ENCODE assay signal across 8 mouse cellular contexts in the genomic region with DNA sequence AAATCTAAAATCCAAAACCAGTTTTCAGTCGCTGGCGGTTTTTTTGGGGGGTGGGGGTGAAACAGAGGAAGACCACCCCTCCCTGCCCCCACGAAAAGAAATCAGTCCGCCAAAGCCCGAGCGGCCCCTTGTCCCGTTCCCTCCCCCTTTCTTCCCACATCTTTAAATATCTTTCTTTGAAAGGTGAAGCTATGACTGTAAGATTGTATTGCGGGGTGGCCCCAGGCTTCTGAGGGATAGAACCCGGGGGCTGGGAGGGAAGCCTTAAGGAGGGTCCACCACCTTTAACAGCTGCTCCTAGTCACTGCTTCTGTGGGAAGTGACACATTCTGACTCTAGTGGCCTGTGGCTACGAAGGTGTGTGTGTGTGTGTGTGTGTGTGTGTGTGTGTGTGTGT. TPM values are rescaled to one million over a fixed set of nuclear protein-coding genes. Genes with fewer than 3 reads are reported as not detected.
DNase-seq lines count a peak whose midpoint lies in the region; ATAC-seq lines count a peak whose summit lies in the region.

No protein-coding gene starts in this region.

- intact Hi-C loops in left cerebral cortex, postnatal 25 days (cut with DNase I), result loop anchor here (5.0 to 10.0 kb wide), 3 partner anchors 54 to 504 kb away; no protein-coding TSS in a partner anchor

- ATAC-seq in intestine, embryonic 14.5 days (replicated peaks; ENCODE audit: low FRiP score, low TSS enrichment, low read depth), result no peak
- no peak for ATAC-seq in intestine, embryonic 16.5 days
- peak; percentile 14; the same call in 1 of the 2 replicates for ATAC-seq in embryonic facial prominence, embryonic 14.5 days (ENCODE audit: low read depth)
- ATAC-seq in hindbrain, embryonic 15.5 days (ENCODE audit: low FRiP score, low read depth), result no peak

- no peak overlapping the region for H3K4me3 ChIP-seq in intestine, embryonic 14.5 days (ENCODE audit: low read depth, low read length)
- H3K4me3 ChIP-seq in intestine, embryonic 16.5 days (ENCODE audit: low read length), result no peak overlapping the region
- H3K4me3 ChIP-seq in embryonic facial prominence, embryonic 14.5 days (ENCODE audit: low read depth, low read length), result peak overlapping the region; percentile 14
- H3K4me3 ChIP-seq in hindbrain, embryonic 15.5 days, result no peak overlapping the region

- H3K4me1 ChIP-seq in intestine, embryonic 14.5 days (replicated peaks; ENCODE audit: control insufficient read depth, insufficient read depth, low read length), result no peaks in the 10 kb centered on the region; the same call in none of the 2 replicates
- peaks cover 13% of the 10 kb centered on the region for H3K4me1 ChIP-seq in intestine, embryonic 16.5 days (ENCODE audit: control insufficient read depth, insufficient read depth, low read length)
- peaks cover 27% of the 10 kb centered on the region for H3K4me1 ChIP-seq in embryonic facial prominence, embryonic 14.5 days (ENCODE audit: control insufficient read depth, insufficient read depth, low read length)
- H3K4me1 ChIP-seq in hindbrain, embryonic 15.5 days (replicated peaks), result peaks cover 25% of the 10 kb centered on the region

- H3K27me3 ChIP-seq in intestine, embryonic 14.5 days (replicated peaks; ENCODE audit: control insufficient read depth, insufficient read depth, low read length), result no peaks in the 10 kb centered on the region
- no peaks in the 10 kb centered on the region for H3K27me3 ChIP-seq in intestine, embryonic 16.5 days (replicated peaks; ENCODE audit: control insufficient read depth, insufficient read depth, low read length)
- H3K27me3 ChIP-seq in embryonic facial prominence, embryonic 14.5 days (replicated peaks; ENCODE audit: control insufficient read depth, insufficient read depth, low read length), result no peaks in the 10 kb centered on the region
- H3K27me3 ChIP-seq in hindbrain, embryonic 15.5 days, result peaks cover 2% of the 10 kb centered on the region; the same call in 1 of the 2 replicates

- DNase-seq in intestine, embryonic 14.5 days (ENCODE audit: low spot score), result no peak
- peak; percentile 37 for DNase-seq in embryonic facial prominence, embryonic 14.5 days (ENCODE audit: low spot score)
- DNase-seq in neural tube, embryonic 10.5 days (ENCODE audit: extremely low spot score, low spot score), result peak; percentile 38
- no peak for DNase-seq in frontal cortex, postnatal 14 days (ENCODE audit: low spot score in 2 of 2)
- no peak for DNase-seq in left cerebral cortex, postnatal 25 days (ENCODE audit: low spot score in 2 of 2)
- no peak for DNase-seq in urinary bladder, postnatal 4 days (ENCODE audit: low spot score in 2 of 2)

- WGBS in intestine, embryonic 14.5 days, result 29% methylated on average over 10 of the region's 10 CpGs
- WGBS in intestine, embryonic 16.5 days, result 35% methylated on average over 10 of the region's 10 CpGs
- WGBS in embryonic facial prominence, embryonic 14.5 days, result 9% methylated on average over 10 of the region's 10 CpGs
- 14% methylated on average over 10 of the region's 10 CpGs for WGBS in hindbrain, embryonic 15.5 days

- H3K36me3 ChIP-seq in intestine, embryonic 14.5 days (ENCODE audit: control insufficient read depth, insufficient read depth, low read length), result no peaks in the 10 kb centered on the region
- no peaks in the 10 kb centered on the region for H3K36me3 ChIP-seq in intestine, embryonic 16.5 days (ENCODE audit: control insufficient read depth, insufficient read depth, low read length)
- no peaks in the 10 kb centered on the region for H3K36me3 ChIP-seq in embryonic facial prominence, embryonic 14.5 days (ENCODE audit: control insufficient read depth, insufficient read depth, low read length)
- no peaks in the 10 kb centered on the region for H3K36me3 ChIP-seq in hindbrain, embryonic 15.5 days

- H3K9ac ChIP-seq in intestine, embryonic 14.5 days (ENCODE audit: low read length), result no peak overlapping the region
- H3K9ac ChIP-seq in intestine, embryonic 16.5 days (ENCODE audit: low read depth, low read length), result no peak overlapping the region
- peak overlapping the region; percentile 57 for H3K9ac ChIP-seq in embryonic facial prominence, embryonic 14.5 days (ENCODE audit: low read depth, low read length)
- no peak overlapping the region for H3K9ac ChIP-seq in hindbrain, embryonic 15.5 days

- H3K27ac ChIP-seq in intestine, embryonic 14.5 days (ENCODE audit: low read depth), result no peak overlapping the region
- no peak overlapping the region for H3K27ac ChIP-seq in intestine, embryonic 16.5 days (ENCODE audit: low read length)
- peak overlapping the region; percentile 74 for H3K27ac ChIP-seq in embryonic facial prominence, embryonic 14.5 days (replicated peaks; ENCODE audit: low read depth, low read length)
- H3K27ac ChIP-seq in hindbrain, embryonic 15.5 days (replicated peaks), result peak overlapping the region; percentile 51; the same call in 1 of the 2 replicates

- peaks cover 12% of the 10 kb centered on the region for H3K9me3 ChIP-seq in intestine, embryonic 14.5 days (ENCODE audit: control insufficient read depth, low read length)
- H3K9me3 ChIP-seq in intestine, embryonic 16.5 days (ENCODE audit: control insufficient read depth, low read length), result peaks cover 5% of the 10 kb centered on the region; the same call in 1 of the 2 replicates
- H3K9me3 ChIP-seq in embryonic facial prominence, embryonic 14.5 days (ENCODE audit: control insufficient read depth, low read length), result peaks cover 17% of the 10 kb centered on the region
- no peaks in the 10 kb centered on the region for H3K9me3 ChIP-seq in hindbrain, embryonic 15.5 days

- H3K4me2 ChIP-seq in intestine, embryonic 14.5 days (ENCODE audit: low read length), result peak overlapping the region; percentile 22
- H3K4me2 ChIP-seq in intestine, embryonic 16.5 days (ENCODE audit: low read depth, low read length), result no peak overlapping the region
- H3K4me2 ChIP-seq in embryonic facial prominence, embryonic 14.5 days (ENCODE audit: low read depth, low read length), result peak overlapping the region; percentile 44
- H3K4me2 ChIP-seq in hindbrain, embryonic 15.5 days, result peak overlapping the region; percentile 49

RNA-seq across cellular contexts. Expression of a gene that starts 32.3 kb away (rescaled TPM):
- 1,190 and 1,204 TPM in 2 replicates for polyA plus RNA-seq in intestine, embryonic 14.5 days (2014; fragmentation: Nextera tagmentation; extraction: Ambion mirVana)
- 753 and 789 TPM in 2 replicates for polyA plus RNA-seq in intestine, embryonic 16.5 days (2015; fragmentation: Nextera tagmentation; extraction: Ambion mirVana)
- 992 and 1,026 TPM in 2 replicates for polyA plus RNA-seq in embryonic facial prominence, embryonic 14.5 days (2014; fragmentation: Nextera tagmentation; extraction: Ambion mirVana)
- polyA plus RNA-seq in hindbrain, embryonic 15.5 days (2015; fragmentation: Nextera tagmentation; extraction: Ambion mirVana), result 408 and 422 TPM in 2 replicates
- total RNA-seq in left cerebral cortex, postnatal 25 days (2021), result 100 to 1,000 TPM; 244 to 268 TPM

Comparison
In these comparisons a context has a peak if more than half of its experiments do, and no peak if none do; other contexts are left out.
1. DNase-seq: peak in embryonic facial prominence, embryonic 14.5 days (single experiment) and neural tube, embryonic 10.5 days (single experiment); none in intestine, embryonic 14.5 days (single experiment), frontal cortex, postnatal 14 days (0 of 2), left cerebral cortex, postnatal 25 days (0 of 2) and urinary bladder, postnatal 4 days (0 of 2).
2. H3K27ac ChIP-seq: peak in embryonic facial prominence, embryonic 14.5 days (single experiment) and hindbrain, embryonic 15.5 days (single experiment); none in intestine, embryonic 14.5 days (single experiment) and intestine, embryonic 16.5 days (single experiment).